Mouse (Mus musculus) spleen, adult 2 months (tissue): ENCODE results near the gene Tbxas1.

ENCODE experiments used
- CTCF ChIP-seq: fragments of 200-500 bp; IDR thresholded peaks from 2 replicates; pipeline ENCODE4 v1.5.1; 2011; ENCODE audit warnings: mild to moderate bottlenecking, inconsistent platforms; ENCODE audit not compliant: insufficient read depth, insufficient read length, insufficient replicate concordance; ENCODE audit errors: extremely low read depth
- POLR2A ChIP-seq: fragments of 200-500 bp; IDR thresholded peaks from 2 replicates; pipeline ENCODE4 v1.6.1; 2011; ENCODE audit warnings: low read depth, low read length, inconsistent platforms

- TF ChIP-seq CTCF, result no peak
- TF ChIP-seq POLR2A, result no peak
Observed at GRCm38 (mm10) chr6:38992016-38992415, 116.8 kb downstream of the Tbxas1 start.
